Mouse (Mus musculus) cerebellum, adult 2 months (tissue): ENCODE results near the gene Defa35.
"Not testable (repeated sequence)": the region's sequence is repeated elsewhere in the genome, so short reads cannot be mapped to it uniquely, and the experiment has no call there.

ENCODE experiments used
- CTCF ChIP-seq: fragments of 200-500 bp; IDR thresholded peaks from 2 replicates; pipeline ENCODE4 v1.5.1; 2011; ENCODE audit warnings: low read depth, mild to moderate bottlenecking, control low read depth, low read length, moderate library complexity, borderline replicate concordance; ENCODE audit not compliant: insufficient read depth
- POLR2A ChIP-seq: fragments of 200-500 bp; IDR thresholded peaks from 2 replicates; pipeline ENCODE4 v1.6.1; 2011; ENCODE audit warnings: low read length, control low read depth, borderline replicate concordance; ENCODE audit not compliant: insufficient read depth

DNA sequence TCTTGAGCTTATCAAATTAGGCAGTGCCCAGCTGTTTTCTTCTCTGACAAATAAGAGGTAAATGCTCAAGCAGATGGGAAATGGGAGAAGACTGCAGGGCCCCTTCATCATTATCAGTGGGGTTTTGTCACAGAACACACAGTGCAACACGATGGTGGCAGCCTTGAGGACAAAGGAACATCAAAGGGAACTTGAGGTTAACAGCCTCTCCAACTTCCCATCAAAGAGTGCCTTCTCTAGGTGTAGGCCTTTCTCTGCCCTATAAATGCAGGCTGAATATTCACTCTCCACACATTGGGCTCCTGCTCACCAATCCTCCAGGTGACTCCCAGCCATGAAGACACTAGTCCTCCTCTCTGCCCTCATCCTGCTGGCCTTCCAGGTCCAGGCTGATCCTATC is 10.1 kb upstream of the Defa35 start, which contains the start of gene Defa23:
- not testable (repeated sequence) for TF ChIP-seq POLR2A, CTCF
